Mouse (Mus musculus): ENCODE results near the gene Nme9.

DNA sequence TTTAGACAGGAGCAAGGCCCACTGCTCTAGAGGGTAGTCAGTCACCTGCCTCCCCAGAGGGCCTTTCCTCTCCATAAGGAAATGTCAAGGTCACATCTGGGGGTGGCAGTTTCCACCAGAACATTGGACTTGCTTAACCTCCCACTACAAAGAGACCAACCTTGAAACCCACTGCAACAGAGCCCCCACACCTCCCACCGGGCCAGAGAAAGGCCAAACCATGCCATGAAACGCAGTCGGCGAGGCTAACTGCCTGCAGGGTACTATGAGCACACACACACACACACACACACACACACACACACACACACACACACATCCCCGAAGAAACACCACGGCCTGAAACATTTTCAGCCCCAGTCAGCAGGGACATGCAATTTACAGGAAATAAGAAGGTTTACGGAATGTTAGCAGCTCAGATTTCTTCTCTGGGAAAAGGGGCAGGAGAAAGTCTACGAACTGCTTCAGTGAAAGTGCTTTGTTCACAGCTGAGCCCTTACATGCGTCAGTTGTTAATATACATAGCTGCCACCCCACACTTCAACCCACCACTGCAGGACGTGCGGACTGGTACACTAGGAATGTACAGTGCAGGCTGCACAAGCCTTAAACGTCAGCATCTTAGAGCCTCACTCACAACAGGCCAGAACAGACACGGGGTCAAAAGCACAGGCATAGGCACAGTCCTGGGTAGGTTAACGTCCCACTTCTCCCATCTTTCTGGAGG, 16.2 kb upstream of the Nme9 start:
- no peak for TF ChIP-seq POLR2A (IDR thresholded peaks at IDR 0.05; ENCODE audit: insufficient read depth, low read depth, low read length)
- TF ChIP-seq CTCF (IDR thresholded peaks at IDR 0.05), result no peak
- no peak for TF ChIP-seq EP300 (IDR thresholded peaks at IDR 0.05; ENCODE audit: insufficient read depth, low read depth, low read length)

Data from heart, adult 2 months (tissue).